Mouse (Mus musculus) hindbrain, embryonic 16.5 days (tissue): ENCODE measurements around the gene Rbpj. TPM values are rescaled to one million over a fixed set of nuclear protein-coding genes. Genes with fewer than 3 reads are reported as not detected.
"Not testable (repeated sequence)": the region's sequence is repeated elsewhere in the genome, so short reads cannot be mapped to it uniquely, and the experiment has no call there.

ENCODE experiments used
- ATAC-seq: fragments of 200-750 bp; cut with Nextera tagmentation; 2 replicates; pipeline ENCODE4 v1.8.0; 2017; ENCODE audit warnings: moderate TSS enrichment, moderate library complexity
- H3K27ac ChIP-seq: fragments of 300-500 bp; sonication (generic); 2 replicates; pipeline ENCODE4 v1.5.1; 2014; ENCODE audit warnings: low read depth, mild to moderate bottlenecking, control low read depth, low read length, moderate library complexity
- H3K27me3 ChIP-seq: fragments of 300-500 bp; sonication (generic); replicated peaks from 2 replicates; pipeline ENCODE4 v1.6.1; 2014; ENCODE audit warnings: low read length; ENCODE audit not compliant: control insufficient read depth, insufficient read depth
- H3K36me3 ChIP-seq: fragments of 300-500 bp; sonication (generic); 2 replicates; pipeline ENCODE4 v1.6.1; 2014; ENCODE audit warnings: mild to moderate bottlenecking, low read length, moderate library complexity, mixed read lengths; ENCODE audit not compliant: control insufficient read depth, insufficient read depth
- H3K4me1 ChIP-seq: fragments of 300-500 bp; sonication (generic); 2 replicates; pipeline ENCODE4 v1.6.1; 2014; ENCODE audit warnings: low read depth, low read length; ENCODE audit not compliant: control insufficient read depth, insufficient read depth
- H3K4me2 ChIP-seq: fragments of 300-500 bp; sonication (generic); 2 replicates; pipeline ENCODE4 v1.6.1; 2014; ENCODE audit warnings: mild to moderate bottlenecking, low read length, control low read depth, moderate library complexity
- H3K4me3 ChIP-seq: fragments of 300-500 bp; sonication (generic); 2 replicates; pipeline ENCODE4 v1.5.1; 2014; ENCODE audit warnings: mild to moderate bottlenecking, low read length, control low read depth, moderate library complexity
- H3K9ac ChIP-seq: fragments of 300-500 bp; sonication (generic); 2 replicates; pipeline ENCODE4 v1.6.1; 2014; ENCODE audit warnings: low read depth, mild to moderate bottlenecking, control low read depth, low read length, moderate library complexity
- H3K9me3 ChIP-seq: fragments of 300-500 bp; sonication (generic); 2 replicates; pipeline ENCODE4 v1.6.1; 2014; ENCODE audit warnings: mild to moderate bottlenecking, low read length, moderate library complexity; ENCODE audit not compliant: control insufficient read depth
- WGBS: fragments of 180-500 bp; shearing (Covaris S2); extraction: QIAGEN DNeasy Blood & Tissue Kit; methylation state at CpG from one replicate; pipeline ENCODE4 v1.1.7; 2014; 5-methylcytosine and 5-hydroxymethylcytosine counted together
- polyA plus RNA-seq: library from polyadenylated mRNA; unstranded; fragments of >200 nt; fragmentation: Nextera tagmentation; extraction: Ambion mirVana; gene quantifications from 2 replicates; pipeline ENCODE4 v1.2.1, GENCODE M21; 2015

Rbpj gene
- polyA plus RNA-seq, 1 experiment from 2014 or later: 19.8 TPM

GRCm38 (mm10) chr5:53672352-53672751 is 206.4 kb downstream of the Rbpj start:
- Histone ChIP-seq H3K9ac (no peak overlapping the region), H3K4me1 (no peaks in the 10 kb centered on the region), H3K27me3 (no peaks in the 10 kb centered on the region), H3K4me2 (no peak overlapping the region), H3K4me3 (no peak overlapping the region), H3K27ac (no peak overlapping the region), H3K9me3 (no peaks in the 10 kb centered on the region), H3K36me3 (no peaks in the 10 kb centered on the region)
- peak; percentile 83 for ATAC-seq
- 23% methylated on average over 5 of the region's 5 CpGs for WGBS

DNA sequence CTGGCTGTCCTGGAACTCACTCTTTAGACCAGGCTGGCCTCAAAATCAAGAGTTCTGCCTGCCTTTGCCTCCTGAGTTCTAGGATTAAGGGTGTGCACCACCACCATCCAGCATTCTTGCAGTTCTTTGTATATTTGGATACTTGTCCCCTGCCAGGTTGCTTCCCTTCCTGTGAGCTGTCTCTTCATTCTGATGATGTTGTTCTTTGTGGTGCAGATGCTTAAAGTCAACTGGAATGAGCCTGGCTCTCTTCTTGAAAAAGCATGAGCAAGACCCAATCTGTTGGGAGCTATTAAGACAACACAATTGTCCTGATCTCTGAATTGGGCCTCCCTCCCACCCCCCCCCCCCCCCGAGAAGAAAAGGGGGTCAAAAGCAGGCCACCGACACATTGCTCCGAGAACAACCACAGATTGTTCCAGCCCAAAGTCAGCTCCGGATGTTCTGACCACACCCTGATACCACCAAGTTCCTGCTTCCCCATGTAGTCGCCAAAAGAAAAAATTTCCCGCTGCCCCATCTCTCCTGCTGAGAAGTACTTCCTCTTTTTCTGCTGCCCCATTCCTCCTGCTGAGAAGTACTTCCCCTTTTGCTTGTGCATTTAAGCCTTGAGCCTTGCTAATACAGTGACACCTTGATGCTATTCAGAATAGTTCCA is 207.7 kb downstream of the Rbpj start:
- not testable (repeated sequence) for H3K27ac ChIP-seq, ATAC-seq, H3K9me3 ChIP-seq, H3K27me3 ChIP-seq, H3K36me3 ChIP-seq, H3K4me2 ChIP-seq, H3K4me3 ChIP-seq, H3K9ac ChIP-seq, H3K4me1 ChIP-seq
- 90% methylated on average over 6 of the region's 6 CpGs for WGBS

GRCm38 (mm10) chr5:53676671-53677070 is 210.7 kb downstream of the Rbpj start:
- Histone ChIP-seq H3K27me3 (no peaks in the 10 kb centered on the region), H3K4me1 (no peaks in the 10 kb centered on the region), H3K4me3 (no peak overlapping the region), H3K4me2 (no peak overlapping the region), H3K36me3 (no peaks in the 10 kb centered on the region), H3K9me3 (no peaks in the 10 kb centered on the region), H3K27ac (no peak overlapping the region), H3K9ac (no peak overlapping the region)
- no peak for ATAC-seq
- WGBS: 90% methylated on average over 8 of the region's 8 CpGs

DNA sequence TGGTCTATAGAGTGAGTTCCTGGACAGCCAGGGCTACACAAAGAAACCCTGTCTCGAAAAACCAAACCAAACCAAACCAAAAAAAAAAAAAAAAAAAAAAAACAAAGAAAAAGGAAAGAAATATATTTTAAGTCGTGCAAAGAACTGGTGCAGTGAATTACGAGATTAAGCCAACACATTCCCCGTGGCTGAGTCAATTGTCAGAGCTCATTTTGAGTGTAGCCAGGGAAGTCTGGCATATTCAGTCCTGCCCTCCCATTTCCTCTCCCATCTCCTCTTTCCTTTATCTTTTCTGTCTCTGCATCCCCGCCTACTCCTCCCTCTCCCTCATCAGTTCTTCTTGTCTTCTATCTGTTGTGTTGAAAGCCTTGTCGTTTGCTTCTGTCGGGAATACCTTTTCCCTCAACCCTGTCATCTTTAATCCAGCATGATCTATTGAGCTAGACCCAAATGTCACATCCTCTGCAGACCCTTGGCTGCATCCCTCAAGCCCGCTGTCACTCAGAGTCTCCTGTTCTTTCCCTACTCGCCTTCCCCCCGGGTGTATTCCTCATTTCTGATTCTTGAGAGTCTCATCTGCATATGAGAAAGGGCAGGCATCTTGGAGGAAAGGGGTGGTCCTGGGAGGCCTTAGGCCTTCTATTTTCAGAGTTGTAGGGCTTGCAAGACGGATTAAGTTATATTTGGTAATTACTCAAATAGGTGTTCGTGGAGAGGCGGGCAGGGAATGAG is 212.2 kb downstream of the Rbpj start:
- H3K4me3 ChIP-seq: no peak overlapping the region
- no peak overlapping the region for H3K27ac ChIP-seq
- H3K9me3 ChIP-seq: no peaks in the 10 kb centered on the region
- no peaks in the 10 kb centered on the region for H3K36me3 ChIP-seq
- H3K4me1 ChIP-seq: no peaks in the 10 kb centered on the region
- H3K4me2 ChIP-seq: no peak overlapping the region
- H3K9ac ChIP-seq: no peak overlapping the region
- WGBS: 48% methylated on average over 13 of the region's 13 CpGs
- ATAC-seq: no peak
- no peaks in the 10 kb centered on the region for H3K27me3 ChIP-seq

GRCm38 (mm10) chr5:53679651-53680050 is 213.7 kb downstream of the Rbpj start:
- no peak for ATAC-seq
- 82% methylated on average over 6 of the region's 6 CpGs for WGBS
- no peak overlapping the region for H3K27ac ChIP-seq
- H3K4me3 ChIP-seq: no peak overlapping the region
- no peaks in the 10 kb centered on the region for H3K27me3 ChIP-seq
- H3K4me2 ChIP-seq: no peak overlapping the region
- H3K9me3 ChIP-seq: no peaks in the 10 kb centered on the region
- no peaks in the 10 kb centered on the region for H3K36me3 ChIP-seq
- H3K9ac ChIP-seq: no peak overlapping the region
- H3K4me1 ChIP-seq: no peaks in the 10 kb centered on the region

DNA sequence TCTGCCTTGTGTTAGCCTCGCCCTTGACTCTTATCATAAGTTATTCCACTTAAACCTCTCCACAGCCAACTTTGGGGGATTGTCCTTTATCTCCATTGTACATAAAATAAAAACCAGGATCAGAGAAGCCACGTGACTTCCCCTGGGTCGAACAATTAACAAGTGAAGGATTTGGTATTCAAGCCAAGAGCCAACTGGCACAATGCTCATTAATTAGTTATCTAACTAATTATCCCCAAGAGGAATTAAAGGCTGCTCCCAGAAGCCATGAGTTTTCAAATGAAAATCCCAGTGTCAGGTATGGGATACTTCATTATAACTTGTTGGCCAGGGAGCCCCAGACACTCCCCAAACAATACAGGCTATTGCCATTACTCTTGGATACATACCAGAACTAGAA is 218.0 kb downstream of the Rbpj start:
- H3K4me1 ChIP-seq: no peaks in the 10 kb centered on the region
- H3K9ac ChIP-seq: no peak overlapping the region
- 65% methylated on average over 3 of the region's 3 CpGs for WGBS
- no peak overlapping the region for H3K4me2 ChIP-seq
- no peaks in the 10 kb centered on the region for H3K36me3 ChIP-seq
- no peak overlapping the region for H3K27ac ChIP-seq
- ATAC-seq: no peak
- no peak overlapping the region for H3K4me3 ChIP-seq
- H3K9me3 ChIP-seq: no peaks in the 10 kb centered on the region
- H3K27me3 ChIP-seq: no peaks in the 10 kb centered on the region

DNA sequence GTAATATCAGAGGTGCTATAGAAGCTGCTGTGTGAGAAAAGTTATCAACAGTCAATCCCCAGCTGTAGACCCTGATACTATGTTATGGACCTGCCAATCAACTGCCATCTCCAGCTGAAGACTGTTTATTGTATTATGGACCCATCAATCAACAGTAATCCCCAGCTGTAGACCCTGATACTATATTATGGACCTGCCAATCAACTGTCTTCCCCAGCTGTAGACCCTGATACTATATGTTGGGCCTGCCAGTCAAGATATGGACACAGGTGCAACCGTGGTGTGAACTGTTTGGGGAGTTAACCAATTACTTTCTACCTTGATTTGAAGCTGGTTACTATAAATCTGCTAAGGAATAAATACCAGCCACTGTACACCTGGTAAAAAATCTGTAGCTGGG is 218.5 kb downstream of the Rbpj start:
- Histone ChIP-seq H3K4me2 (no peak overlapping the region), H3K27ac (no peak overlapping the region), H3K9me3 (no peaks in the 10 kb centered on the region), H3K36me3 (no peaks in the 10 kb centered on the region), H3K27me3 (no peaks in the 10 kb centered on the region), H3K9ac (no peak overlapping the region), H3K4me1 (no peaks in the 10 kb centered on the region), H3K4me3 (no peak overlapping the region)
- ATAC-seq: no peak
- WGBS: 64% methylated on average over 1 of the region's 1 CpGs

DNA sequence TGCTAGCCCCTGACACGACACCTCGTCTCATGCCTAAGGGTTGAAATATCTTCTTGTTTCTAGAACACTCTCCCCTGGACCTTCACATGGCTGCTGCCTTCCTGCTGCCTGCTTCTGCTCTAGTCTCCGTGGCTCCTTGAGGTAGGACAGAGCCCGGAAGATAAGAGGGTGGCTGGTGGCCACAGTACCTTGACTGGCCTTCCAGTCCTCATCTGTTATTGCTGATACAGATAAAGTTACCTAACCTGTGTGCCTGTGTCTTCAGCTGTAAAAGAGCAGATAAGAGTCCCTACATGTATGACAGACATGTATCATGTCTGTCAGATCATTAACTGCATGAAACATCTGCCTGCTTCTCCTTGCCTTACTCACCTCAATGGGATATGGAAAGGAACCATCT is 219.7 kb downstream of the Rbpj start:
- no peaks in the 10 kb centered on the region for H3K4me1 ChIP-seq
- WGBS: 88% methylated on average over 4 of the region's 4 CpGs
- H3K27ac ChIP-seq: no peak overlapping the region
- no peak overlapping the region for H3K4me3 ChIP-seq
- H3K4me2 ChIP-seq: no peak overlapping the region
- H3K9me3 ChIP-seq: no peaks in the 10 kb centered on the region
- no peak for ATAC-seq
- H3K9ac ChIP-seq: no peak overlapping the region
- no peaks in the 10 kb centered on the region for H3K36me3 ChIP-seq
- H3K27me3 ChIP-seq: no peaks in the 10 kb centered on the region; the same call in 1 of the 2 replicates

- no peak overlapping the region for H3K9ac ChIP-seq
- no peak overlapping the region for H3K4me2 ChIP-seq
- no peaks in the 10 kb centered on the region for H3K4me1 ChIP-seq
- H3K27me3 ChIP-seq: no peaks in the 10 kb centered on the region; the same call in 1 of the 2 replicates
- H3K9me3 ChIP-seq: no peaks in the 10 kb centered on the region
- no peaks in the 10 kb centered on the region for H3K36me3 ChIP-seq
- 72% methylated on average over 2 of the region's 2 CpGs for WGBS
- no peak overlapping the region for H3K4me3 ChIP-seq
- H3K27ac ChIP-seq: no peak overlapping the region
- no peak for ATAC-seq
These were observed 220.4 kb downstream of the Rbpj start for GRCm38 (mm10) chr5:53686379-53686778.
